Mouse (Mus musculus): ENCODE data around the gene Gcnt4. TPM values are rescaled to one million over a fixed set of nuclear protein-coding genes. Genes with fewer than 3 reads are reported as not detected.

Gene Gcnt4
- polyA plus RNA-seq (2017; shearing (Covaris generic)): under 1 TPM in 1 of 2 experiments, not detected in 1; 0.16 TPM

GRCm38 (mm10) chr13:96923999-96924961, at the start of gene Gcnt4:
TSS of gene Gcnt4 (plus strand) at chr13:96924689.

Other genes with a start within 250 kb of the Gcnt4 start
- gene Ankrd31, start 176.4 kb upstream of the Gcnt4 start, polyA plus RNA-seq (2017; shearing (Covaris generic)): under 1 TPM; 0.10 to 0.12 TPM
- under 1 TPM; 0.14 to 0.43 TPM for gene 1700029F12Rik, start 109.7 kb downstream of the Gcnt4 start, polyA plus RNA-seq (2017; shearing (Covaris generic))
- under 1 TPM; 0.16 to 0.99 TPM for gene Fam169a, start 142.6 kb downstream of the Gcnt4 start, polyA plus RNA-seq (2017; shearing (Covaris generic))
- 1 to 10 TPM; 6.1 to 9.3 TPM for gene Gm6169, start 174.5 kb downstream of the Gcnt4 start, polyA plus RNA-seq (2017; shearing (Covaris generic))
- gene Gfm2, start 213.2 kb downstream of the Gcnt4 start, polyA plus RNA-seq (2017; shearing (Covaris generic)): 10 to 100 TPM; 33.8 to 40.4 TPM
- gene Nsa2, start 213.2 kb downstream of the Gcnt4 start, polyA plus RNA-seq (2017; shearing (Covaris generic)): 10 to 100 TPM; 75.2 to 77.1 TPM